Mouse (Mus musculus) ovary, postnatal 36 days (tissue): ENCODE data around the gene Polr3e.
A peak's percentile ranks its signal among the peaks of the same experiment; 100 is the strongest.
"Not testable (repeated sequence)": the region's sequence is repeated elsewhere in the genome, so short reads cannot be mapped to it uniquely, and the experiment has no call there.

Experiments used
- DNase-seq: peaks from one replicate; pipeline ENCODE4 v3.0.0; 2022; ENCODE audit warnings: low spot score, mixed read lengths

Polr3e gene

GRCm38 (mm10) chr7:120911268-120911667 lies 6.3 kb upstream of the Polr3e start:
- not testable (repeated sequence) for DNase-seq

- no peak for DNase-seq
Measured at GRCm38 (mm10) chr7:120913332-120913731, 4.2 kb upstream of the Polr3e start.

- DNase-seq = no peak
Measured at GRCm38 (mm10) chr7:120916262-120916875, 1.2 kb upstream of the Polr3e start.

GRCm38 (mm10) chr7:120917279-120917591 lies 309 bp upstream of the Polr3e start:
- DNase-seq = no peak

- DNase-seq = no peak
Measured at GRCm38 (mm10) chr7:120918526-120918962, 1.0 kb downstream of the Polr3e start.

- no peak for DNase-seq
Measured at GRCm38 (mm10) chr7:120933110-120933509, 15.6 kb downstream of the Polr3e start.

GRCm38 (mm10) chr7:120933680-120934195 lies 16.2 kb downstream of the Polr3e start:
- DNase-seq = no peak

GRCm38 (mm10) chr7:120934716-120935115 lies 17.2 kb downstream of the Polr3e start:
- peak; percentile 34 for DNase-seq

GRCm38 (mm10) chr7:120936522-120936921 lies 19.0 kb downstream of the Polr3e start:
- no peak for DNase-seq

- DNase-seq = no peak
Measured at GRCm38 (mm10) chr7:120938206-120938605, 20.7 kb downstream of the Polr3e start.

GRCm38 (mm10) chr7:120940343-120940742 lies 22.8 kb downstream of the Polr3e start:
- DNase-seq = no peak

GRCm38 (mm10) chr7:120941214-120941613 lies 23.7 kb downstream of the Polr3e start:
- no peak for DNase-seq

- DNase-seq = no peak
Measured at GRCm38 (mm10) chr7:120942506-120942905, 25.0 kb downstream of the Polr3e start.

- no peak for DNase-seq
Measured at GRCm38 (mm10) chr7:120943936-120944509, 26.5 kb downstream of the Polr3e start.

GRCm38 (mm10) chr7:120953591-120953990 lies 36.0 kb downstream of the Polr3e start:
- not testable (repeated sequence) for DNase-seq

GRCm38 (mm10) chr7:120960116-120960515 lies 42.6 kb downstream of the Polr3e start:
- no peak for DNase-seq

- DNase-seq = no peak
Measured at GRCm38 (mm10) chr7:120960601-120961000, 43.1 kb downstream of the Polr3e start.

- DNase-seq = no peak
Measured at GRCm38 (mm10) chr7:120961893-120962292, 44.3 kb downstream of the Polr3e start.

GRCm38 (mm10) chr7:120963126-120963525 lies 45.6 kb downstream of the Polr3e start:
- DNase-seq = no peak

- no peak for DNase-seq
Measured at GRCm38 (mm10) chr7:120969221-120969620, 51.7 kb downstream of the Polr3e start.

- no peak for DNase-seq
Measured at GRCm38 (mm10) chr7:120970112-120970511, 52.6 kb downstream of the Polr3e start.

- not testable (repeated sequence) for DNase-seq
Measured at GRCm38 (mm10) chr7:120972471-120972870, 54.9 kb downstream of the Polr3e start.

- no peak for DNase-seq
Measured at GRCm38 (mm10) chr7:120974001-120974400, 56.5 kb downstream of the Polr3e start.

- DNase-seq = no peak
Measured at GRCm38 (mm10) chr7:120977063-120977462, 59.5 kb downstream of the Polr3e start.
